Mouse (Mus musculus) heart, adult 11 months (tissue): Measurements from ENCODE around the gene Auts2.

Experiments
- DNase-seq: peaks from one replicate; pipeline ENCODE4 v3.0.0; 2022

The Auts2 gene

GRCm38 (mm10) chr5:132249523-132249922, 293.6 kb downstream of the Auts2 start:
- peak; percentile 81 for DNase-seq

- peak; percentile 79 for DNase-seq
Observed at GRCm38 (mm10) chr5:132248069-132248468, 295.1 kb downstream of the Auts2 start.

DNA sequence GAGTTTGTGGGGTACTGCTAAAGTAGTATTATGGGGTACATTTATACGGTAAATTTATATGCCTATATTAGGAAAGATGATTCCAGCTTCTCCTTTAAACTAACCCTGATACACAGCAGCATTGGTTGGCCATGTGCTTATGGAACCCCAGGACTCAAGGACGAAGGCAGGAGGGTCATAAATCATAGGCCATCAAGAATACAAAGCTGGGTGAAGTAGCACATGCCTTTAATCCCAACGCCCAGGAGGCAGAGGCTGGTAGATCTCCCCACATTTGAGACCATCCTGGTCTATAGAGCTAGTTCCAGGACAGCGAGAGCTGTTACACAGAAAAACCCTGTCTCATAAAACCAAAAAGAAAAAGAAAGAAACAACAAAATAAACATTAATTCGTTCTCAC, 307.7 kb downstream of the Auts2 start:
- peak; percentile 56 for DNase-seq

DNA sequence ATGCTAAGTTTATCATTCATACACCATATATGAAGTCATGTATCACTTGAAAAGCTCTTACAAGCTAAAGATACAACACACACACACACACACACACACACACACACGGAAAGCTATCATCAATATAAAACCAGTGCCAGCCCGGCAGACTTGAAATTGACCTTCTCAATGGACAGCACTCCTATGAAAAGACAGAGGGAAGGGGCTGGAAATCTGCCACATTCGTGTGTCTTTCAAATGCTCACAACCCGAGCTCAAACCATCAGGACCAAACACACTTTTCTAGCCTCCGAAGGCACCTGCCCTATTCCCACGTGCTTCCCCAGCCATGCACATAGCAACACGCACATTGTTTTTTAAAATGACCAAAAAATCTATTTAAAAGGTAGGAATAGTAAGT, 308.7 kb downstream of the Auts2 start:
- DNase-seq: peak; percentile 40

- DNase-seq: peak; percentile 91
Observed at GRCm38 (mm10) chr5:132231280-132232047, 311.7 kb downstream of the Auts2 start.

GRCm38 (mm10) chr5:132229644-132230357, 313.3 kb downstream of the Auts2 start:
- DNase-seq: peak; percentile 94

DNA sequence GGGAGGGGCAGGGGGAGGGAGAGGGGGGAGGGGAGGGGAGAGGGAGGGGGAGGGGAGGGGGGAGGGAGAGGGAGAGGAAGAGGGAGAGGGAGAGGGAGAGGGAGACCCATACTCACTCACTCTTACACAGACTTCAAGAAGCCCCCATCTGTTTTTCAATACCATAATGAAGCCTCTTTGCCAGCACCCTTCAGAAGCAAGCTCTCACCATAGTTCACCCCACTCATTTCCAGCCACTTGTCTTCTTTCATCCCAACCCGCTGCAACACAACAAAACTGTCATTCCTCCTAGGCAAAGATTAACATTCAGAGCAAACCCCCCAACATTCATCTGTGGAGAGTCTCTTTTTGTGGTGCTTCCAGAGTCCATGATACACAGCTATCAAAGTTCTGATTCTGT, 314.1 kb downstream of the Auts2 start:
- no peak for DNase-seq

GRCm38 (mm10) chr5:132220376-132220930, 322.7 kb downstream of the Auts2 start:
- peak; percentile 41 for DNase-seq

DNA sequence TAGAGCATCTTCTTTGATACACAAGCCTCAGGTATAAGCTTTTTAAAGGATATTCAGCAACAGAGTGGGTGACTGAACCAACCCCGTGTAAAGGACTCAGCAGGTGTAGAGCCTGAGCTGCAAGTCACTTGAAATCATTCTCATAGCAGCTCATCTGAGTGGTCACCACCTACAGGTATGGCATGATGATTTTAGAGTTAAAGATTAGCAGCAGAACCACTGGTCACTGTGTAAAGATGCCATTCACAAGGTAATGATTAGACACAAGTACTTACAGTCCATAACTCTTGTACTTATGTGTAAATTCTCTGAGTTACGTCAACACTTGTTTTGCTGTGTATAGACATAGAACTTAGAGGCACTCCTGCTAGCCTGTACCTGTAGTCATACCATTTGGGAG, 327.0 kb downstream of the Auts2 start:
- DNase-seq: peak; percentile 52

- DNase-seq: peak; percentile 81
Observed at GRCm38 (mm10) chr5:132212446-132212845, 330.7 kb downstream of the Auts2 start.

GRCm38 (mm10) chr5:132209694-132210093, 333.4 kb downstream of the Auts2 start:
- peak; percentile 59 for DNase-seq

DNA sequence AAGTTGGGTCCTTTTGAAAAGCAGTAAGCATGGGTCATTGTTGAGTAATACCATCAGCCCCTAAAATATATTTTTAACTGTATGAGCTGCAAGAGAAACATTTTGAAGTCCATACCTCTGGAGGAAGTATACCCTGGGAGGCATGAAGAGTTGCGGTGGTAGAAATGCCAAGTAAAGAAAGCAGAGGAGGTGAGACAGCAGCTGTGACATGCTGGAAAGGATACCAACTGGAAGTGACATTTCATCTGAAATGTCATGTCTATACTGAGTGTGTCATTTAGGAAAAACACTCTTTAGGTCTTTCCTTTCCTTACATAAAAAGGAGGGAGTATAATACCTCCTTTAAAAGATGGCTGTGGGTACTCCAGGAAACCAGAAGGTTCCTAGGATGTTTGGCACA, 336.9 kb downstream of the Auts2 start:
- no peak for DNase-seq

- DNase-seq: peak; percentile 62
Observed at GRCm38 (mm10) chr5:132203846-132204245, 339.3 kb downstream of the Auts2 start.

DNA sequence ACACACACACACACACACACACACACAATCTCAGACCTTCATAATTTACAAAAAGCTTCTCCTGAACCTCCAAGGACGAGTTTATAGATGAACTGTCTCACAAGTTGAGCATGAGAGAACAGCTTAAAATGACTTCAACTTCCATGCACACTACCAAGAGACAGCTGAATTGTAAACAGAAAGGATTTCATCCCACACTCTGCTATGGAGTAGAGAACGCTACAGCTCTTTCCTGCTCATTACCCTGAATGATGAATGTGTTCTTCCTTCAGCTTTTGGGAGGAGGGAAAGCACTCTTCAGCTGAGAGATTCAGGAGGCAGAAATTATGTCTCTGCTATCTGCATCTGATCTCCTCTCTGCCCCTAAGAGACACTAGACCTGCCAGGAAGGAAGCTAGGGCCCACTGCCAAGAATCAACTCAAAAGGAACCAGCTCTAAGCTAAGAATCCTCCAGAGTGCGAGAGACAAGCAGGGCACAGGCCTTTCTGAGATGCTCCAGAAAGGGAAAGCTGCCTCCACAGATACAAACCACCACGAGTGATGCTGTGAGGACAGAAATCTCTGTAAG, 342.0 kb downstream of the Auts2 start:
- DNase-seq: peak; percentile 73

GRCm38 (mm10) chr5:132200595-132200994, 342.5 kb downstream of the Auts2 start:
- DNase-seq: peak; percentile 74

- peak; percentile 90 for DNase-seq
Observed at GRCm38 (mm10) chr5:132195048-132195533, 348.1 kb downstream of the Auts2 start.

GRCm38 (mm10) chr5:132190190-132190589, 353.0 kb downstream of the Auts2 start:
- DNase-seq: peak; percentile 75

- DNase-seq: peak; percentile 51
Observed at GRCm38 (mm10) chr5:132186659-132187058, 356.5 kb downstream of the Auts2 start.

DNA sequence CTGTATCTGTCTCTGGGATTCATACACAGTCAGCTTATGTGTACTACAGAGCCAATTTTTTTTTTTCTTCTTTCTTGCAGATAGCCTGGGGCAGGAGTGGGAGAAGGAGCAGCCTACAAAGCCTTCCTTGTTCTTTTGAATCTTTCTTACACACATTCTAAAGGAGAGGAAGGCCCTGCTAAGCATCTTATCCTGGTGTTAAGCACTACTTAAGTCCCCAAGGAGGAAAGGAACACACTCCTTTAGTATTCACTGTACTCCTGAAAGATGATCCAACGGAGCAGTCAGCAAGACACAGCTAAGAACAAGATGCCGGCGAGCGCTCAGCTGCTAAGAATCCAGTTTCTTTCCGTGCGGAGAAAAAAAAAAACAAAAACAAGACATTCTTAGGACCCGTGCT, 356.9 kb downstream of the Auts2 start:
- DNase-seq: peak; percentile 0

- no peak for DNase-seq
Observed at GRCm38 (mm10) chr5:132184395-132185095, 358.6 kb downstream of the Auts2 start.

- DNase-seq: no peak
Observed at GRCm38 (mm10) chr5:132182077-132182476, 361.1 kb downstream of the Auts2 start.

DNA sequence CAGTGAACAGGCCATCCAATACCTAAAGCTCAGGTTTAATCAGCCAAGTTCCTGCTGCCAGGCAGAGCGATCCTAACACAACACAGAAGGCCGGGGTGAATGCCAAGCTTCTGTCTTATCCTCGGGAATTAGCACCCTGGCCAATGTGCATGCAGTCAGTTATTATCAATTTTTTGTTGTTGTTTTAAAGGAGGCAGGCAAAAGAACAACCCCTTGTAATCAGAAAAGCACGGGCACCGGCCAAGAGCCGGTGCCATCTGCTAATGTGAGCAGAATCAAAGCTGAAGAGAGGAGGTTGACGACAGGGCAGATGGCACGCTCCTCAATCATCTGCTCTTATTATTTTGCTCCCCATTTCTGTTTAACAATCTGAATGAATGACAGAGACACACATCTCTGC, 373.1 kb downstream of the Auts2 start:
- DNase-seq: peak; percentile 96

DNA sequence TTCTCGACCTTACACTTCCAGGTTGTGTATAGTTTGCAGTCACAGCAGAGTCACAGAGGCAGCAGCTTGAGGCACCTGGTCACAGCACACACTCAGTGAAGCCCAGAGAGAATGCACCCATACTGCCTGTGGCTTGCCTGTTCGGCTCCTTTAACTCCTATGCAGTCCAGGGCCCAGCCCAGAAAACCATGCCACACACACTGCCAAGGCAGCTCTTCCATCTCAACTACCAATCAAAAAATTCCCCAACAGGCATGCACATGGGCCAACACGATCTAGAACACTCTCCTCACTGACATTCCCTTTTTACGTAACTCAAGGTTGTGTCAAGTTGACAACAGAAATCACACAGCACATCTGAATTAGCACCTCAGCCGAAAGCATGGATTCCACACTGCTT, 374.3 kb downstream of the Auts2 start:
- DNase-seq: peak; percentile 90
